Mouse (Mus musculus) midbrain, embryonic 13.5 days (tissue): ENCODE measurements at regions not wholly inside any gene's neighbourhood (a gene's known extent, or its start where the extent isn't known, plus 50 kb on each side); places are given as distances from the start of the nearest gene placed in this dataset.

ENCODE experiments used
- ATAC-seq: fragments of 200-750 bp; cut with Nextera tagmentation; 2 replicates; pipeline ENCODE4 v1.8.0; 2017; ENCODE audit warnings: mild to moderate bottlenecking, moderate TSS enrichment, moderate library complexity
- H3K27ac ChIP-seq: fragments of 300-500 bp; sonication (generic); 2 replicates; pipeline ENCODE4 v1.5.1; 2015; ENCODE audit warnings: inconsistent platforms, mild to moderate bottlenecking, moderate library complexity
- H3K27me3 ChIP-seq: fragments of 300-500 bp; sonication (generic); 2 replicates; pipeline ENCODE4 v1.6.1; 2015; ENCODE audit warnings: mild to moderate bottlenecking, inconsistent platforms
- H3K36me3 ChIP-seq: fragments of 300-500 bp; sonication (generic); 2 replicates; pipeline ENCODE4 v1.6.1; 2015; ENCODE audit warnings: mild to moderate bottlenecking, inconsistent platforms
- H3K4me1 ChIP-seq: fragments of 300-500 bp; sonication (generic); replicated peaks from 2 replicates; pipeline ENCODE4 v1.6.1; 2015; ENCODE audit warnings: inconsistent platforms
- H3K4me2 ChIP-seq: fragments of 300-500 bp; sonication (generic); replicated peaks from 2 replicates; pipeline ENCODE4 v1.6.1; 2015; ENCODE audit warnings: moderate library complexity, mild to moderate bottlenecking, inconsistent platforms
- H3K4me3 ChIP-seq: fragments of 300-500 bp; sonication (generic); replicated peaks from 2 replicates; pipeline ENCODE4 v1.5.1; 2015; ENCODE audit warnings: mild to moderate bottlenecking, inconsistent platforms
- H3K9ac ChIP-seq: fragments of 300-500 bp; sonication (generic); replicated peaks from 2 replicates; pipeline ENCODE4 v1.6.1; 2015; ENCODE audit warnings: mild to moderate bottlenecking, inconsistent platforms
- H3K9me3 ChIP-seq: fragments of 300-500 bp; sonication (generic); 2 replicates; pipeline ENCODE4 v1.6.1; 2016; ENCODE audit warnings: mild to moderate bottlenecking, inconsistent platforms
- whole genome bisulfite sequencing: fragments of 180-500 bp; shearing (Covaris S2); methylation state at CpG from one replicate; pipeline ENCODE4 v1.1.7; 2015; 5-methylcytosine and 5-hydroxymethylcytosine counted together

GRCm38 (mm10) chr16:12935266-12935665 is 174.2 kb upstream of the Ercc4 start:
- H3K27ac ChIP-seq = no peak overlapping the region
- H3K4me3 ChIP-seq = no peak overlapping the region
- no peak overlapping the region for H3K4me2 ChIP-seq
- H3K4me1 ChIP-seq = no peaks in the 10 kb centered on the region
- H3K36me3 ChIP-seq = no peaks in the 10 kb centered on the region
- WGBS = 58% methylated on average over 2 of the region's 2 CpGs
- no peak for ATAC-seq
- no peaks in the 10 kb centered on the region for H3K9me3 ChIP-seq
- no peaks in the 10 kb centered on the region for H3K27me3 ChIP-seq
- no peak overlapping the region for H3K9ac ChIP-seq

GRCm38 (mm10) chr16:12936571-12936970 is 172.9 kb upstream of the Ercc4 start:
- Histone ChIP-seq H3K4me3 (no peak overlapping the region), H3K27ac (no peak overlapping the region), H3K4me2 (no peak overlapping the region), H3K36me3 (no peaks in the 10 kb centered on the region), H3K27me3 (no peaks in the 10 kb centered on the region), H3K9me3 (no peaks in the 10 kb centered on the region), H3K4me1 (no peaks in the 10 kb centered on the region), H3K9ac (no peak overlapping the region)
- 91% methylated on average over 2 of the region's 2 CpGs for WGBS
- no peak for ATAC-seq

GRCm38 (mm10) chr16:12938563-12938962 is 170.9 kb upstream of the Ercc4 start:
- Histone ChIP-seq H3K9me3 (no peaks in the 10 kb centered on the region), H3K4me3 (no peak overlapping the region), H3K4me2 (no peak overlapping the region), H3K9ac (no peak overlapping the region), H3K27me3 (no peaks in the 10 kb centered on the region), H3K27ac (no peak overlapping the region), H3K4me1 (no peaks in the 10 kb centered on the region), H3K36me3 (no peaks in the 10 kb centered on the region)
- 91% methylated on average over 2 of the region's 2 CpGs for WGBS
- no peak for ATAC-seq

GRCm38 (mm10) chr16:12951176-12951575 is 158.3 kb upstream of the Ercc4 start:
- Histone ChIP-seq H3K4me2 (no peak overlapping the region), H3K4me3 (no peak overlapping the region), H3K27ac (no peak overlapping the region), H3K27me3 (no peaks in the 10 kb centered on the region), H3K4me1 (no peaks in the 10 kb centered on the region), H3K9me3 (no peaks in the 10 kb centered on the region), H3K36me3 (no peaks in the 10 kb centered on the region), H3K9ac (no peak overlapping the region)
- 92% methylated on average over 5 of the region's 5 CpGs for WGBS
- no peak for ATAC-seq

- Histone ChIP-seq H3K4me3 (no peak overlapping the region), H3K9ac (no peak overlapping the region), H3K4me2 (no peak overlapping the region), H3K27me3 (no peaks in the 10 kb centered on the region), H3K4me1 (no peaks in the 10 kb centered on the region), H3K27ac (no peak overlapping the region), H3K9me3 (no peaks in the 10 kb centered on the region), H3K36me3 (no peaks in the 10 kb centered on the region)
- 79% methylated on average over 8 of the region's 8 CpGs for WGBS
- no peak for ATAC-seq
Observed at GRCm38 (mm10) chr16:12954028-12954427, 155.5 kb upstream of the Ercc4 start.

GRCm38 (mm10) chr16:12956416-12956815 is 153.1 kb upstream of the Ercc4 start:
- ATAC-seq = no peak
- Histone ChIP-seq H3K4me3 (no peak overlapping the region), H3K9me3 (no peaks in the 10 kb centered on the region), H3K4me1 (no peaks in the 10 kb centered on the region), H3K36me3 (no peaks in the 10 kb centered on the region), H3K27ac (no peak overlapping the region), H3K4me2 (no peak overlapping the region), H3K9ac (no peak overlapping the region), H3K27me3 (no peaks in the 10 kb centered on the region)
- WGBS = 63% methylated on average over 3 of the region's 3 CpGs

GRCm38 (mm10) chr16:12960885-12961284 is 148.6 kb upstream of the Ercc4 start:
- no peaks in the 10 kb centered on the region for H3K4me1 ChIP-seq
- 49% methylated on average over 5 of the region's 5 CpGs for WGBS
- H3K4me2 ChIP-seq = no peak overlapping the region
- H3K36me3 ChIP-seq = no peaks in the 10 kb centered on the region
- no peak overlapping the region for H3K4me3 ChIP-seq
- no peak overlapping the region for H3K9ac ChIP-seq
- no peaks in the 10 kb centered on the region for H3K27me3 ChIP-seq
- H3K27ac ChIP-seq = no peak overlapping the region
- ATAC-seq = no peak
- H3K9me3 ChIP-seq = no peaks in the 10 kb centered on the region

GRCm38 (mm10) chr16:12982681-12983080 is 126.8 kb upstream of the Ercc4 start:
- H3K4me1 ChIP-seq = no peaks in the 10 kb centered on the region
- no peaks in the 10 kb centered on the region for H3K27me3 ChIP-seq
- no peak overlapping the region for H3K9ac ChIP-seq
- no peak for ATAC-seq
- no peaks in the 10 kb centered on the region for H3K36me3 ChIP-seq
- no peak overlapping the region for H3K4me2 ChIP-seq
- H3K9me3 ChIP-seq = no peaks in the 10 kb centered on the region
- WGBS = 91% methylated on average over 1 of the region's 1 CpGs
- H3K4me3 ChIP-seq = no peak overlapping the region
- no peak overlapping the region for H3K27ac ChIP-seq

- 73% methylated on average over 1 of the region's 1 CpGs for WGBS
- H3K9ac ChIP-seq = no peak overlapping the region
- no peak overlapping the region for H3K4me2 ChIP-seq
- H3K9me3 ChIP-seq = no peaks in the 10 kb centered on the region
- H3K4me1 ChIP-seq = no peaks in the 10 kb centered on the region
- H3K27ac ChIP-seq = no peak overlapping the region
- no peak overlapping the region for H3K4me3 ChIP-seq
- H3K36me3 ChIP-seq = no peaks in the 10 kb centered on the region
- no peaks in the 10 kb centered on the region for H3K27me3 ChIP-seq
- no peak for ATAC-seq
Observed at GRCm38 (mm10) chr16:13001288-13001880, 108.1 kb upstream of the Ercc4 start.

- Histone ChIP-seq H3K9me3 (no peaks in the 10 kb centered on the region), H3K9ac (no peak overlapping the region), H3K36me3 (no peaks in the 10 kb centered on the region), H3K4me3 (no peak overlapping the region), H3K27me3 (no peaks in the 10 kb centered on the region), H3K4me1 (no peaks in the 10 kb centered on the region), H3K27ac (no peak overlapping the region), H3K4me2 (no peak overlapping the region)
- ATAC-seq = no peak
- 92% methylated on average over 5 of the region's 5 CpGs for WGBS
Observed at GRCm38 (mm10) chr16:13012863-13013262, 96.6 kb upstream of the Ercc4 start.

GRCm38 (mm10) chr16:13013891-13014644 is 95.4 kb upstream of the Ercc4 start:
- H3K36me3 ChIP-seq = no peaks in the 10 kb centered on the region
- H3K9me3 ChIP-seq = no peaks in the 10 kb centered on the region
- H3K9ac ChIP-seq = no peak overlapping the region
- H3K4me2 ChIP-seq = no peak overlapping the region
- H3K27me3 ChIP-seq = no peaks in the 10 kb centered on the region
- H3K4me3 ChIP-seq = no peak overlapping the region
- no peak for ATAC-seq
- WGBS = 56% methylated on average over 10 of the region's 10 CpGs
- H3K27ac ChIP-seq = no peak overlapping the region
- no peaks in the 10 kb centered on the region for H3K4me1 ChIP-seq

- Histone ChIP-seq H3K4me1 (no peaks in the 10 kb centered on the region), H3K9me3 (no peaks in the 10 kb centered on the region), H3K36me3 (no peaks in the 10 kb centered on the region), H3K4me2 (no peak overlapping the region), H3K27me3 (no peaks in the 10 kb centered on the region), H3K27ac (no peak overlapping the region), H3K4me3 (no peak overlapping the region), H3K9ac (no peak overlapping the region)
- no peak for ATAC-seq
- WGBS = 56% methylated on average over 4 of the region's 4 CpGs
Observed at GRCm38 (mm10) chr16:13022875-13023274, 86.6 kb upstream of the Ercc4 start.

- 50% methylated on average over 3 of the region's 3 CpGs for WGBS
- Histone ChIP-seq H3K4me2 (no peak overlapping the region), H3K9me3 (no peaks in the 10 kb centered on the region), H3K4me3 (no peak overlapping the region), H3K9ac (no peak overlapping the region), H3K27me3 (no peaks in the 10 kb centered on the region), H3K4me1 (no peaks in the 10 kb centered on the region), H3K36me3 (no peaks in the 10 kb centered on the region), H3K27ac (no peak overlapping the region)
- no peak for ATAC-seq
Observed at GRCm38 (mm10) chr16:13025393-13025792, 84.1 kb upstream of the Ercc4 start.
